Mouse (Mus musculus): ENCODE results near the gene Gcc1.
A peak's percentile ranks its signal among the peaks of the same experiment; 100 is the strongest.

The Gcc1 gene

GRCm38 (mm10) chr6:28428290-28428689 is at the start of gene Gcc1:
TSS of gene Gcc1 (minus strand) at chr6:28428390.
- no peak for DNase-seq

DNA sequence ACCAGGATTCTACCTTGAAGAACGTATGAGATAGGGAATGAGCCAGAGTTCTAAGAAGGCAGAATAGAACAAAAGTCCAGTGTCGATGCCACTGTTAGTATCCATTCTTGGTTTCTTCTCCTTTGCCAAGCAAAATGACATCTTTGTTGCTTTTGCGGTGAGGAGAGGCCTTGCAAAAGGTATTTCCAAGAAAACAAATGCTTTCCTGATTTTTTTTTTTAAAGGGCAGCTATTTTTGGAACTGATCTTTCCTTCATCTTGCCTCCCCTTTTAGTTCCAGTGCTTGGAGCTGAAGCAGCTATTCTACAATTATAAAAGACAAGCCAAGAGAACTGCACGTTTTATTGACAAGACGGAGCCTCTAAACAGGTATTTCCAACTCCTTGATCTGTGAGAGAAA is 46.6 kb upstream of the Gcc1 start, which contains the start of gene Snd1:
Snd1 (plus strand) TSS at position 301 of the 400 bp plus-strand sequence.
- no peak for DNase-seq

DNA sequence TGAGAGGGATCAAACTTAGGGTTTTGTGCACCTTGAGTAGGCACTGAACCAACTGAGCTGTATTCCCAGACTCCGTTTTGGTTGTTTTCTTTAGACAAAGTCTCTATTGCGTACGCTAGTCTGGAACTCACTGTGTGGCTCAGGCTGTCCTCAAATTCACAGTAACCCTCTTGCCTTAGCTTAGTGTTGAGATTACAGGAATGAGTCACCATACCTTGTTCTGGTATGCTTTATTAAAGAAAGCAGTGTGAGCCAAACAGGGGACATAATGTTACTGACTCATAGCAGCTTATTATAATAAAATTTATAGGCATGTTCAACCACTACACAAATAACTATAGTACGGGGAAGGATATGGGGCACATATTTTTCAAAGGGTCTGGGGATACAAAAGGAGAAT is 46.0 kb upstream of the Gcc1 start:
- DNase-seq, result no peak

DNA sequence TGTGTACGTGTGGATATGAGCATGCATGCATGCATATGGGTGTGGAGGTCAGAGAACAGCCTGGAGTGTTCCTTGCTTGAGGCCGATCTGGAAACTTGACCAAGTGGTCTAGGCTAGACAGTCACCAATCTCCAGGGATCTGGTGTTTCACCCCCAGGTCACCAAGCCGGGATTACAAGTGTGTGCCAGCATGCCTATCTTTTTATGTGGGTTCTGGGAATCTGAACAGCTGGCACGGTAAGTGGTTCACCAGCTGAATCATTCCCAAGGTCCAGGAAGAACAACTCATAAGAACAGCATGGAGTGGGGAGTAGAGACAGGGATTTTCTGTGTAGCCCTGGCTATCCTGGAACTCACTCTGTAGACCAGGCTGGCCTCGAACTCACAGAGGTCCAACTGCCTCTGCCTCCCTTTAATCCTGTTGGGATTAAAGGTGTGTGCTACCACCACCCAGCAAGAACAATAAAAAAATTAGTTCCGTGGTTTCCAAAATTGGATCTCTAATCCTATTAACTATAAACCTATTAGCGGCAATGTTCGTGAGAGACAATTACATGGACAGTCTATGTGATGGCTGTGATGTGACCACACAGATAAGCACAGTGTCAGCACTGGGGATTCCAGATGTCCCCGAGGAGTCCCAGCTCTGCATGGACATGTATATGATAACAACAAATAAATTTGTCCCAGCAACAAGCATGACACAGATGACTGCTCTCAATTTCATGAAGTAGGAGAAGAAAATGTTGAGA is 43.3 kb upstream of the Gcc1 start:
- DNase-seq, result peak; percentile 52

GRCm38 (mm10) chr6:28470621-28471020 is 42.4 kb upstream of the Gcc1 start:
- no peak for DNase-seq

- no peak for DNase-seq
These were observed 41.9 kb upstream of the Gcc1 start for GRCm38 (mm10) chr6:28470017-28470602.

- DNase-seq, result no peak
These were observed 36.4 kb upstream of the Gcc1 start for GRCm38 (mm10) chr6:28464630-28465029.

DNA sequence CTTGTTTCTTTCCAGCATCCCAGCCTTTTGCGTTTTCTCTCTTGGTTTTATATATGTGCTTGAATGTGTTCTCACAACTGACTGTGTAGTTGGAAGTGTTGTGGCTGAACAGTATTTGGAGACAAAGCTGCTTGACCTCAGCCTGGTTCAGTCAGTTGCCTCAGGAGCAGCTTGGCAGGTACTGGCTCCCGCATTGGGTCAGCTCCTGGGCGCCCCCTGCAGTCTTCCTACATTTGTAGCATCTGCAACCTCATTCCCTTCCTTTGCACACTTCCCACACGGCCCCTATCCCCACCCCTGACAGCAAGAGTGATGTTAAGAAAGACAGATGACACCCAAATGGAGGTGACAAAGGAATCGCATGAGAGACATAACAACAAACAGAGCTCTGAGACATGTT is 32.3 kb upstream of the Gcc1 start:
- peak; percentile 60 for DNase-seq

- no peak for DNase-seq
These were observed 31.1 kb upstream of the Gcc1 start for GRCm38 (mm10) chr6:28459221-28459668.

DNA sequence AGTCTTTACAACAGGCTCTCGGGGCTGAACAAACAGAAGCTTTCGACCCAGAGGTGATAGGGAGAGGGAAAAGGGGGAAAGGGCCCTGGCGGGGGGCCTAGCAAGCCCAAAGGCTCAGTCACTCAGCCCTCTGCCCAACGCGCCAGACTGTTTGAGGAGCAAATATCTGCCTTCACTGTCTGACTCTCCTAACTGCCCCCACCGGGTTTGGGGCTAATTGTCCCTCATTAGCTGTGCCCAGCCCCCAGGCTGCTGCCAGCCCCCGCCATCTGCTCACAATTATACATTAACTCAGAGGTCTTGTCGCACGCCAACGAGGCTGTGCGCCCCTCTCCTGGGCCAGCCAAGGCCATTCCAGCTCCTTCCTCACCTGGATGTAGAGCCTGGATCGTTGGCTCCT is 22.8 kb upstream of the Gcc1 start:
- DNase-seq, result peak; percentile 19

DNA sequence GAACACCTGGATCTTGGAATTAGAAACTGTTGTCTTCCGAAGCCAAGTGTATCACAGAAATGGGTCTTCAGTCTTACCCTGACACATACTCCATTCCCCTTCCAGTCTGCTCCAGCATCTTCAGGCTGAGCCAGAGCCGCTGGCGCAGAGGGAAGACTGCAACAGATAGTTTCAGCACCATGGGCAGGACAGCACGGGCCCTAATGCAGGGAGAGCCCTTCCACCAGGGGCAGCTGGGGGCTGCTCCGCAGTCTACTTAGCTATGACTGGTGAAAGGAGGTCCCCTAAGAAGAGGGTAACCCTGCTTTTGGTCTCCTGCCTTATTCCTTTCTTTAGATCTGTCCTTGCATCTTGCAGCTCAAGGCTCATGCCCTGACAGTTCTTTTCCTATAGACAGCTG is 22.3 kb upstream of the Gcc1 start:
- no peak for DNase-seq

- DNase-seq, result no peak
These were observed 21.1 kb upstream of the Gcc1 start, which contains the start of gene Pax4 for GRCm38 (mm10) chr6:28449253-28449652. TSS of gene Pax4 (minus strand) at chr6:28449353.

- no peak for DNase-seq
These were observed 19.7 kb upstream of the Gcc1 start for GRCm38 (mm10) chr6:28447937-28448336.

- DNase-seq, result no peak
These were observed 3.3 kb upstream of the Gcc1 start for GRCm38 (mm10) chr6:28431538-28431855.

DNA sequence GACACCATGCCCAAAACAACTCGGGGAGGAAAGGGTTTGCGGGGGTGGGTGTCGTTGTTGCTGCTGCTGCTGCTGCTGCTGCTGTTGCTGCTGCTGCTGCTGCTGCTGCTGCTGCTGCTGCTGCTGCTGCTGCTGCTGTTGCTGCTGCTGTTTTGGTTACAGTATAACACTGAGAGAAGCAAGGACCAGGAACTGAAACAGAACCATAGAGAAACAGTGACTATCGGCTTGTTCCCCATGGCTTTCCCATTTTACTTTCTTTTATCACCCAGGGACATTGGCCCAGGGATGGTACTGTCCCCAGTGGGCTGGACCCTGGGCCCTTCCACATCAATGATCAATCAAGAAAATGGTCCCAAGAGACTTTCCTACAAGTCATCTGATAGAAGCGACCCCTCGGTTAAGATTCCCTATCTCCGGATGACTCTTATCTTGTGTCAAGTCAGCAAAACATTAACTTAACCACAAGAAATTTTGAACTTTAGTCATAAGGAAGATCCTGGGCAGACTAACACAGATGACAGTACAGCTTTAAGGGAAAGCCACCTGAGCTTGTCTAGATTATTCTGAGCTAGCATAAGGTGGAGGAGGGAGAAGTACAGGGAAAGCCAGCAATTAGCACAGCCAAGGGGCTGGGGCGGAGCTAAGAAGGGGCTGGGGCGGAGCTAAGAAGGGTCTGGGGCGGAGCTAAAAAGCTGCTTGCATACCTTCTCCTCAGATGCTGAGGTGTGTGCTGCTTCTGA is 2.8 kb upstream of the Gcc1 start:
- no peak for DNase-seq

- DNase-seq, result no peak
These were observed 1.7 kb upstream of the Gcc1 start for GRCm38 (mm10) chr6:28429870-28430269.

GRCm38 (mm10) chr6:28427096-28427839 is 922 bp downstream of the Gcc1 start, which contains the start of gene Fscn3:
TSS of gene Fscn3 (plus strand) at chr6:28427789.
- no peak for DNase-seq

- no peak for DNase-seq
These were observed 3.2 kb downstream of the Gcc1 start for GRCm38 (mm10) chr6:28425019-28425418.

GRCm38 (mm10) chr6:28423767-28424695 is 4.2 kb downstream of the Gcc1 start:
- peak; percentile 62 for DNase-seq

GRCm38 (mm10) chr6:28423313-28423712 is 4.9 kb downstream of the Gcc1 start, which contains the start of gene Arf5:
TSS of gene Arf5 (plus strand) at chr6:28423560.
- peak; percentile 91 for DNase-seq

DNA sequence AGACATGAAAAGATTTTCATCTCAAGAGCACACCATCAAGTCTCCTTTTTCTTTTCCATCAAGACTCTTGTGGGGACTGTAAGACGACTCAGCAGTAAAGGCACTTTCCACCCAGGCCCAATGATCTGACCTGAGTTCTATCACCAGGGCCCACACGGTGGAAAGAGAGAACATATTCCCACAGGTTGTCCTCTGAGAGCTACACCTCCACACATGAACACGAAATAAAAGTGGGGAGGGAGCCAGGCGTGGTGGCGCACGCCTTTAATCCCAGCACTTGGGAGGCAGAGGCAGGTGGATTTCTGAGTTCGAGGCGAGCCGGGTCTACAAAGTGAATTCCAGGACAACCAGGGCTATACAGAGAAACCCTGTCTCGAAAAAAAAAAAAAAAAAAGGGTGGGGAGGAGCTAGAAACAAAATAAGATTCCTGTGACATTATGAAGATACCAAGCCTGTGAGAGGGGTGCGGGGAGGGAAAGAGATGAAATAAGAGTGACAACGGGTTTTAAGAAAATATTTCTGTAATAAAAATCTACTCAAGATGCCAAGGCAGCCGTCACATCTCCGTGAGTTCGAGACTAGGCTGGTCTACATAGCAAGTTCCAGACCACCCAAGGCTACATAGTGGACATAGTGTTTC is 5.4 kb downstream of the Gcc1 start:
- no peak for DNase-seq

Measured in retina, postnatal 1 day (tissue).